Mouse (Mus musculus) CH12F3 (cell line): ENCODE measurements around the gene Pvalb.

Experiments
- in situ Hi-C: fragments of 300-500 bp; cut with MboI; formaldehyde crosslinking; loops from 2 replicates; pipeline ENCODE4 v1.14.3; 2020; ENCODE audit warnings: low sequenced_read_pairs

Gene Pvalb

DNA sequence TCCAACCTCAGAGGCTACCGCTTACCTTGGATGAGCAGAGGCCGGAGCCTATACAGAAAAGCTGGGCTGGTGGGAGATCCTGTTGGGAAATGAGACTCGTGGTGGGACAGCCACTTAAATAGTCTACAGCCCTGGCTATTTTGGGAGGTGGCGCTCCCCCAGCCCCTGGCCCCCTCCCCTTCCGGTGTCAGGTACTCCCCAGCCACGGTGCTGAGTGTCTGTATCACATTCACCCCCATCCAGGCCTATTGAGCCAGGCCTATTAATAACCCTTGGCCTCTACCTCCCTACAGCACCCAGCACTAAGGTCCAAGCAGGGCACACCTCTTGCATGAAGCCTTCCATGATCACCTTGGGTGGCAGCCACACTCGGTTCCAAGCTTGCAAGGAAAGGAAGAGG lies at the start of gene Pvalb:
Pvalb (minus strand) TSS at position 89 of the 400 bp plus-strand sequence.
- in situ Hi-C loops, result no loop called here

DNA sequence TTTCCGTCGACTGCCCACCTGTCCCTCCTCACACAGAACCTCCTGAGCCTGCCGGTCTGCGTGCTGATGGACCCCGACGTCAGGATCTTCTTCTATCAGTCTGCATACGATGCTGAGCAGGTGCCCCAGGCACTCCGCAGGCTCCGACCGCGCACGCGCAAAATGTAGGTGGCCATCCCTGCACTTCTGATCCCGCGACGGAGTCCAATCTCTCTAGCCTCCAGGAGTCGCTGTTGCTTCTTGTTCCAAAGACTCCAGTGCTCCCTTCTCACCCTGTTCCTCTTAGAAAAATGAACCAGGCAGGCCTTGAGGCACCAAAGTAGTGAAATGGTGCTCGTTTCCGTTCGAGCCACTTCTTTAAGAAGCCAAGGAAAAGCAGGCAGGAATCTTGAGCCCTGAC lies 48.6 kb upstream of the Pvalb start:
- in situ Hi-C loops, result no loop called here

GRCm38 (mm10) chr15:78248410-78248809 lies 42.2 kb upstream of the Pvalb start:
- in situ Hi-C loops, result loop anchor here (5.0 kb wide), 1 partner anchor 84 kb away; no protein-coding TSS in a partner anchor

- in situ Hi-C loops, result loop anchor here (5.0 kb wide), 1 partner anchor 85 kb away; no protein-coding TSS in a partner anchor
Measured at GRCm38 (mm10) chr15:78247659-78248058, 41.5 kb upstream of the Pvalb start.

GRCm38 (mm10) chr15:78246143-78247116 lies 40.2 kb upstream of the Pvalb start:
- in situ Hi-C loops, result loop anchor here (5.0 kb wide), 1 partner anchor 86 kb away; no protein-coding TSS in a partner anchor

GRCm38 (mm10) chr15:78244695-78245492 lies 38.7 kb upstream of the Pvalb start, which contains the start of gene Ncf4:
Gene Ncf4, plus strand, starts transcription at chr15:78244801.
- in situ Hi-C loops, result loop anchor here (5.0 kb wide), 1 partner anchor 87 kb away; no protein-coding TSS in a partner anchor

DNA sequence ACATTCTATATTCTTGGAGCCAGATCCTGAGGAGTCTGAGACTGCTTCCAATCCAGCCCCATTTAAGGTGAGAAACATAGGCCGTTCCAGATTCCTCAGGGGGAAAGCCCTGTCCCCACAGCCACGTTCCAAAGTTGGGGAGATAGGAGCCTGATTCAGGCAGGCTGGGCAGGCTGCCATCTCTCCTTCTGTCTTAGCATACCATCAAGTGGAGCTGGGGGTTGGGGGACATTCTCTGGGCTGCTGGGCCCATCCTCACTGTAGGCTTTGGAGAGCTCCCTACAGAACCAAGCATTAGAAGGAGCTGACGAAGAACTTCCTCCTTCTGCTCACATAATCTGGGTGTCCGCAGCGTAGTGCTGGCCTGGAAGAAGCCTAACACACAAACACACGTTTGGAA lies 37.6 kb upstream of the Pvalb start:
- in situ Hi-C loops, result no loop called here

DNA sequence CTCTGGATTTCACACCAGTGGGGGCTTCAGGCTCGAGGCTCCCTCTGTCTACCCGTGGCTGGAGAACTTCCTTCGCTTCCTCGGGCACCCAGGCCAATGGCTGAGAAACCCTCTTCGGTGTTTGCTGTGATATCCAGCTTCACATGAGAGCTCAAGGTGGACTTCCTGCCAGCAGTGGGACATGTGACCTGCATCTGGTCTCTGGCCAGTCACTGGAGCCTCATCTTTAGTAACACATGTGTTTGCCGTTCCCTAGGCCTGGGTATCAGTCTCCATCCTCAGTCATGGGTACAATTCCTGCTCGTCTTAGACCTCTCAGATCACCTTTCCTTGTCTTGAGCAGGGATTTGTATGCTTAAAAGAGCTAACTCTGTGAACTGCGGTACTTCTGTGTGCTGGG lies 36.9 kb upstream of the Pvalb start:
- in situ Hi-C loops, result no loop called here

- in situ Hi-C loops, result no loop called here
Measured at GRCm38 (mm10) chr15:78241335-78241734, 35.1 kb upstream of the Pvalb start.

- in situ Hi-C loops, result no loop called here
Measured at GRCm38 (mm10) chr15:78239956-78240617, 33.9 kb upstream of the Pvalb start.

DNA sequence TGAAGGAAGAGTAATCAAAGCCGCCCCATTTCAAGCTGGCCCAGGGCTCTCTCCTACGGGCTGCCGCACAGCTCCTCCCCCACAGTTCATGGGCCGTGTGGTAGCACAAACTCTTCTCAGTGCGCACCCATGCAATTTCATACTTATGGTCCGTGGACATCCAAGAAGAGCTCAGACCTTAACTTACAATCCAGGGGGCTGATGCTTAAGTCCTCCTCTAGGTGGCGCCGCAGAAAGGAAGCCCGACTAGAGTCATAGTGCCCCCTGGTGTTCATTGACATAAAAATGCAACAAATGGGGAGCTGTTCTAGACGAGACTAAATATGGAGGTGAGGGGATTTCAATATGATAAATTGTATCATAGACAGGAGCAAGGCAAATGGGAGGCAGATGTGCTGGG lies 33.3 kb upstream of the Pvalb start:
- in situ Hi-C loops, result no loop called here

GRCm38 (mm10) chr15:78234823-78235509 lies 28.8 kb upstream of the Pvalb start:
- in situ Hi-C loops, result no loop called here

GRCm38 (mm10) chr15:78231346-78232331 lies 25.4 kb upstream of the Pvalb start:
- in situ Hi-C loops, result no loop called here

- in situ Hi-C loops, result no loop called here
Measured at GRCm38 (mm10) chr15:78227816-78228215, 21.6 kb upstream of the Pvalb start.

- in situ Hi-C loops, result no loop called here
Measured at GRCm38 (mm10) chr15:78215269-78215668, 9.1 kb upstream of the Pvalb start.

- in situ Hi-C loops, result no loop called here
Measured at GRCm38 (mm10) chr15:78211367-78211766, 5.2 kb upstream of the Pvalb start.

- in situ Hi-C loops, result no loop called here
Measured at GRCm38 (mm10) chr15:78210203-78210602, 4.0 kb upstream of the Pvalb start.

GRCm38 (mm10) chr15:78205192-78205591 lies 1.0 kb downstream of the Pvalb start:
- in situ Hi-C loops, result no loop called here
